ENCODE assay signal across 9 mouse cellular contexts in genomic region chr11:53551754-53552153, GRCm38 (mm10). TPM values are rescaled to one million over a fixed set of nuclear protein-coding genes. Genes with fewer than 3 reads are reported as not detected.
DNase-seq lines count a peak whose midpoint lies in the region; ATAC-seq and TF ChIP-seq lines count a peak whose summit lies in the region.
"Had no signal": no experiment of that assay in that cellular context is flagged by ENCODE, and none has a peak within 500 bp of the region (broad histone marks: within the 10 kb centered on the region; RNA-seq: fewer than 3 reads in every experiment).

No protein-coding gene starts in this region.

- no peak overlapping the region for H3K4me2 ChIP-seq in limb, embryonic 14.5 days (replicated peaks; ENCODE audit: low read depth, low read length, severe bottlenecking)
- no peak overlapping the region for H3K4me2 ChIP-seq in midbrain, embryonic 16.5 days (ENCODE audit: low read length)
- H3K4me2 ChIP-seq: limb, embryonic 13.5 days had no signal

- no peak for TF ChIP-seq POLR2A in limb, embryonic 14.5 days (IDR thresholded peaks at IDR 0.05; ENCODE audit: borderline replicate concordance, extremely low read depth, insufficient read depth, insufficient read length)

- no peaks in the 10 kb centered on the region for H3K36me3 ChIP-seq in limb, embryonic 14.5 days (ENCODE audit: control insufficient read depth, insufficient read depth, low read length)
- no peaks in the 10 kb centered on the region for H3K36me3 ChIP-seq in limb, embryonic 10.5 days
- no peaks in the 10 kb centered on the region for H3K36me3 ChIP-seq in midbrain, embryonic 16.5 days (ENCODE audit: control insufficient read depth, insufficient read depth, low read length)
- H3K36me3 ChIP-seq: limb, embryonic 13.5 days had no signal

- WGBS in limb, embryonic 14.5 days, result 41% methylated on average over 12 of the region's 12 CpGs
- 74% methylated on average over 12 of the region's 12 CpGs for WGBS in limb, embryonic 10.5 days
- 63% methylated on average over 12 of the region's 12 CpGs for WGBS in midbrain, embryonic 16.5 days

- no peaks in the 10 kb centered on the region for H3K27me3 ChIP-seq in limb, embryonic 14.5 days (ENCODE audit: control insufficient read depth, insufficient read depth, low read length)
- no peaks in the 10 kb centered on the region for H3K27me3 ChIP-seq in limb, embryonic 10.5 days (ENCODE audit: low read depth, poor library complexity, severe bottlenecking)
- no peaks in the 10 kb centered on the region for H3K27me3 ChIP-seq in midbrain, embryonic 16.5 days (ENCODE audit: control insufficient read depth, insufficient read depth, low read depth, low read length)
- H3K27me3 ChIP-seq: limb, embryonic 13.5 days had no signal

- H3K4me1 ChIP-seq in limb, embryonic 14.5 days (ENCODE audit: control insufficient read depth, insufficient read depth, low read length), result no peaks in the 10 kb centered on the region
- H3K4me1 ChIP-seq in limb, embryonic 10.5 days, result peaks cover 2% of the 10 kb centered on the region
- H3K4me1 ChIP-seq in midbrain, embryonic 16.5 days (ENCODE audit: control insufficient read depth, insufficient read depth, low read length), result no peaks in the 10 kb centered on the region

- peak; percentile 42 for DNase-seq in CD4-positive, CD25-positive, alpha-beta regulatory T cell, adult 2 months (ENCODE audit: low read depth, low spot score)
- DNase-seq in limb, embryonic 14.5 days (ENCODE audit: low spot score), result peak; percentile 18
- DNase-seq in limb, embryonic 10.5 days (ENCODE audit: low spot score), result no peak
- DNase-seq in c-Kit-positive CD71-negative TER-119-negative erythroid progenitor cells, embryonic 14.5 days (ENCODE audit: low read depth), result peak; percentile 33
- DNase-seq in lung, postnatal 36 days, result peak; percentile 42
- DNase-seq in layer of hippocampus, adult 18-20 months (ENCODE audit: low spot score in 2 of 2), result no peak

- ATAC-seq in CD4-positive, CD25-positive, alpha-beta regulatory T cell, adult 4 months, result no peak
- ATAC-seq in limb, embryonic 14.5 days (ENCODE audit: low FRiP score, low read depth), result no peak
- ATAC-seq in midbrain, embryonic 16.5 days, result no peak

- no peaks in the 10 kb centered on the region for H3K9me3 ChIP-seq in limb, embryonic 14.5 days (ENCODE audit: control insufficient read depth, low read length)
- H3K9me3 ChIP-seq in limb, embryonic 10.5 days (replicated peaks), result no peaks in the 10 kb centered on the region
- no peaks in the 10 kb centered on the region for H3K9me3 ChIP-seq in midbrain, embryonic 16.5 days (replicated peaks; ENCODE audit: control insufficient read depth, low read length, poor library complexity, severe bottlenecking)
- H3K9me3 ChIP-seq: limb, embryonic 13.5 days had no signal

- no peak overlapping the region for H3K9ac ChIP-seq in limb, embryonic 14.5 days (ENCODE audit: low read depth, low read length, severe bottlenecking)
- H3K9ac ChIP-seq in midbrain, embryonic 16.5 days (ENCODE audit: low read depth, low read length), result no peak overlapping the region
- H3K9ac ChIP-seq: limb, embryonic 13.5 days had no signal

- H3K27ac ChIP-seq in limb, embryonic 14.5 days (replicated peaks; ENCODE audit: low read depth, low read length), result no peak overlapping the region
- H3K27ac ChIP-seq in limb, embryonic 10.5 days, result no peak overlapping the region
- no peak overlapping the region for H3K27ac ChIP-seq in midbrain, embryonic 16.5 days (ENCODE audit: low read length)
- H3K27ac ChIP-seq: limb, embryonic 13.5 days had no signal

- H3K4me3 ChIP-seq in limb, embryonic 14.5 days (replicated peaks; ENCODE audit: low read length), result no peak overlapping the region
- no peak overlapping the region for H3K4me3 ChIP-seq in limb, embryonic 10.5 days
- no peak overlapping the region for H3K4me3 ChIP-seq in midbrain, embryonic 16.5 days (ENCODE audit: low read depth, low read length)
- H3K4me3 ChIP-seq: limb, embryonic 13.5 days had no signal

RNA-seq across cellular contexts. Expression of gene Kif3a, which starts 15.4 kb away (rescaled TPM):
- 1 to 10 TPM; 8.1 to 8.7 TPM for polyA plus RNA-seq in CD4-positive, CD25-positive, alpha-beta regulatory T cell, adult 4 months (2017; shearing (Covaris generic))
- 37.1 and 38.3 TPM in 2 replicates for polyA plus RNA-seq in limb, embryonic 14.5 days (2012; rRNA removed)
- polyA plus RNA-seq in limb, embryonic 14.5 days (2014; fragmentation: Nextera tagmentation; extraction: Ambion mirVana), result 63.7 and 78.4 TPM in 2 replicates
- polyA plus RNA-seq in limb, embryonic 10.5 days (2016; fragmentation: Nextera tagmentation; extraction: Ambion mirVana), result 52.0 and 69.4 TPM in 2 replicates
- total RNA-seq in layer of hippocampus, adult 18-20 months (2021), result 100 to 1,000 TPM; 121 to 127 TPM
- 363 and 379 TPM in 2 replicates for polyA plus RNA-seq in midbrain, embryonic 16.5 days (2015; fragmentation: Nextera tagmentation; extraction: Ambion mirVana)

RNA-seq across cellular contexts. Expression of gene Sept8, which starts 32.7 kb away (rescaled TPM):
- polyA plus RNA-seq in CD4-positive, CD25-positive, alpha-beta regulatory T cell, adult 4 months (2017; shearing (Covaris generic)), result 1 to 10 TPM in 1 of 2 experiments, under 1 TPM in 1; 0.95 to 1.0 TPM
- 104 and 110 TPM in 2 replicates for polyA plus RNA-seq in limb, embryonic 14.5 days (2012; rRNA removed)
- polyA plus RNA-seq in limb, embryonic 14.5 days (2014; fragmentation: Nextera tagmentation; extraction: Ambion mirVana), result 50.4 and 51.6 TPM in 2 replicates
- polyA plus RNA-seq in limb, embryonic 10.5 days (2016; fragmentation: Nextera tagmentation; extraction: Ambion mirVana), result 18.6 and 22.8 TPM in 2 replicates
- total RNA-seq in layer of hippocampus, adult 18-20 months (2021), result 100 to 1,000 TPM; 262 to 269 TPM
- 20.0 and 20.7 TPM in 2 replicates for polyA plus RNA-seq in midbrain, embryonic 16.5 days (2015; fragmentation: Nextera tagmentation; extraction: Ambion mirVana)

Comparison
In these comparisons a context has a peak if more than half of its experiments do, and no peak if none do; other contexts are left out.
1. DNase-seq: peak in CD4-positive, CD25-positive, alpha-beta regulatory T cell, adult 2 months (single experiment), limb, embryonic 14.5 days (single experiment), c-Kit-positive CD71-negative TER-119-negative erythroid progenitor cells, embryonic 14.5 days (single experiment) and lung, postnatal 36 days (single experiment); none in limb, embryonic 10.5 days (single experiment) and layer of hippocampus, adult 18-20 months (0 of 2).